Mouse (Mus musculus) lung, postnatal 0 days (tissue): Measurements from ENCODE around the gene Higd1c.
A peak's percentile ranks its signal among the peaks of the same experiment; 100 is the strongest.

ENCODE experiments used
- CTCF ChIP-seq: IDR thresholded peaks from 2 replicates; pipeline ENCODE4 v1.5.1; 2016; ENCODE audit warnings: antibody characterized with exemption, mild to moderate bottlenecking
- EP300 ChIP-seq: IDR thresholded peaks from 2 replicates; pipeline ENCODE4 v1.6.1; 2016; ENCODE audit warnings: antibody characterized with exemption, mild to moderate bottlenecking, control low read depth

DNA sequence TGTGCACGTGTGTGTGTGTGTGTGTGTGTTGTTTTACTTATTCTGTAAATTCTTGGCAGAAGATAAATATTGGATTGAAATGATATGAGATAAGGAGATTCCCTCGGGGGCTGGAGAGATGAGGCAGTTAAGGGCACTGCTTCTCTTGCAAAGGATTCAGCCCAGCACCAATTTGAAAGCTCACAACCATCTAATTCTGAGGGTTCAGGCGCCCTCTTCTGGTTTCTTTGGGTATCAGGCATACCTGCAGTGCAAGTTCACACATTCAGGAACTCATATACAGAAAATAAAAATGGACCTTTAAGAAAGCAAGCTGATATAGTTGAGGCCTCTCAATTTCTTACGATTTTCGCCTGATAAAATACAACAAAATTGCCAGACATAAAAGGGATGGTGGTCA lies 10.7 kb downstream of the Higd1c start:
- TF ChIP-seq CTCF (peak; percentile 78), EP300 (no peak)
